Mouse (Mus musculus) brain, adult 10 weeks (tissue): ENCODE results near the gene Agr2. TPM values are rescaled to one million over a fixed set of nuclear protein-coding genes. Genes with fewer than 3 reads are reported as not detected.

Experiments used
- polyA plus RNA-seq: library from polyadenylated mRNA; stranded (reverse); fragments of 350-450 nt; fragmentation: Illumina TruSeq; extraction: RNeasy Lipid Tissue Mini Kit (QIAGEN cat#74804); gene quantifications from one replicate; pipeline ENCODE4 v1.2.3, GENCODE M21; 2015; ENCODE audit warnings: low read depth, low replicate concordance

Gene Agr2
- polyA plus RNA-seq: not detected

DNA sequence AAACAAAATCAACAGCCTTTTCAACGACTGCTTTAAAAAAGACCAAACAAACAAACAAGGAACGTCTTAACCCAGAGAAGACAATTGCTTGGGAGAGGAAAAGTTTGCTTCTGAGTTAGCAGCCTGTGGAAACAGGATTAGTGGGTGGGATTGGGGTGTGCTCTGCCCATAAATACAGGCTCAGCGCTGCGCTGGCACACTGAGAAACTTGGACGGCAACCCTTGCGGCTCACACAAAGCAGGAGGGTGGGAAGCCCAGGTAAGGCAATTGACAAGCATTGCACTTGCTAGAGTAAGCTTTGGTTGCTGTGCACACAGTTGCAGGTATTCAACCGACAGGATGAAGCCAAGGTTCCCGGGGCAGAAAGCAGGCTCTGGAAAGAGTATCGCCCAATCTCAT is at the start of gene Agr2:
Agr2 (plus strand) TSS at position 197 of the 400 bp plus-strand sequence.

DNA sequence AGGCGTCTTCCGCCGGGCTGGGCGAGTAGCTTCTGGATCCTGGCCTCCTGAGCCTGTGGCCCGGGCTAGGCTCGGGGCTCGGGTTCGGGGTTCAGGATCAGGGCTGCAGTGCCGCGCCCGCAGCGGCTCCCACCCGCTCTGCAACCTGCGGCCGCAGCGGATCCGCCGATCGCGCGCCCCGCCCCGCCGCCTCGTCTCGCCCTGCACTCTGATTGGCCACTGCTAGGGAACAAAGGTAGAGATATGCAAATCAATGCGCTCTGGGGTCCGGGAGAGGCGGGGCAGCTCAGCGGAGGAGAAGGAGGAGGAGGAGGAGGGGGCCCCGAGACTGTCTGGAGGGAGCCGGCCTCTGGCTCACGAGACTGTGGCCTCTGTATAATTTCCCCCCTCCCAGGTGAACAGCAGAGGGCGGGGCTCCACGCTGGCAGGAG is 49.7 kb downstream of the Agr2 start, which contains the start of gene Tspan13:
Tspan13 (minus strand) TSS at position 153 of the 431 bp plus-strand sequence.

Other genes starting within 250 kb of the Agr2 start
- not detected for gene Agr3, start 67.3 kb upstream of the Agr2 start, polyA plus RNA-seq
- 230 TPM for gene Tspan13, start 49.6 kb downstream of the Agr2 start, polyA plus RNA-seq
- 43.0 TPM for gene Ankmy2, start 164.2 kb downstream of the Agr2 start, polyA plus RNA-seq
- 44.8 TPM for gene Bzw2, start 165.2 kb downstream of the Agr2 start, polyA plus RNA-seq